Mouse (Mus musculus) bone marrow, adult 2 months (tissue): Measurements from ENCODE around the gene Marveld1. TPM values are rescaled to one million over a fixed set of nuclear protein-coding genes. Genes with fewer than 3 reads are reported as not detected.

Source experiments
- H3K27ac ChIP-seq: fragments of 200-500 bp; 2 replicates; pipeline ENCODE4 v1.5.1; 2012; ENCODE audit warnings: low read depth, mild to moderate bottlenecking, control low read depth, inconsistent platforms, low read length; ENCODE audit not compliant: control insufficient read depth, poor library complexity, insufficient read depth
- H3K4me1 ChIP-seq: fragments of 200-500 bp; 2 replicates; pipeline ENCODE4 v1.6.1; 2011; ENCODE audit warnings: low read length; ENCODE audit not compliant: control insufficient read depth, insufficient read depth
- H3K4me3 ChIP-seq: fragments of 200-500 bp; replicated peaks from 2 replicates; pipeline ENCODE3; 2011; ENCODE audit warnings: mild to moderate bottlenecking, low read depth, low read length, control low read depth; ENCODE audit not compliant: control insufficient read depth
- CTCF ChIP-seq: fragments of 200-500 bp; IDR thresholded peaks from 2 replicates; pipeline ENCODE4 v1.5.1; 2011; ENCODE audit warnings: low read length, control low read depth; ENCODE audit not compliant: control insufficient read depth, insufficient read depth
- POLR2A ChIP-seq: fragments of 200-500 bp; IDR thresholded peaks from 2 replicates; pipeline ENCODE4 v1.6.1; 2011; ENCODE audit warnings: low read depth, mild to moderate bottlenecking, control low read depth, low read length, borderline replicate concordance; ENCODE audit not compliant: control insufficient read depth
- WGBS: fragments of 180-500 bp; shearing (Covaris S2); methylation state at CpG from one replicate; pipeline ENCODE4 v1.1.7; 2018; 5-methylcytosine and 5-hydroxymethylcytosine counted together
- polyA plus RNA-seq: library from polyadenylated mRNA; stranded (reverse); fragments of >200 nt; gene quantifications from 2 replicates; pipeline ENCODE4 v1.2.4, GENCODE M21; 2011; ENCODE audit warnings: low replicate concordance; ENCODE audit not compliant: missing spikeins, insufficient read depth, insufficient read length

Gene Marveld1
- polyA plus RNA-seq, 1 experiment, result 16.9 TPM

- 78% methylated on average over 11 of the region's 11 CpGs for WGBS
- no peak overlapping the region for H3K27ac ChIP-seq
- TF ChIP-seq POLR2A (no peak), CTCF (no peak)
- no peaks in the 10 kb centered on the region for H3K4me1 ChIP-seq
- no peak overlapping the region for H3K4me3 ChIP-seq
These were observed 21.5 kb upstream of the Marveld1 start for GRCm38 (mm10) chr19:42125501-42126218.

- no peaks in the 10 kb centered on the region for H3K4me1 ChIP-seq
- TF ChIP-seq POLR2A (no peak), CTCF (no peak)
- no peak overlapping the region for H3K27ac ChIP-seq
- WGBS, result 81% methylated on average over 6 of the region's 6 CpGs
- H3K4me3 ChIP-seq, result no peak overlapping the region
These were observed 21.0 kb upstream of the Marveld1 start for GRCm38 (mm10) chr19:42126219-42126605.

GRCm38 (mm10) chr19:42127024-42127423 lies 20.2 kb upstream of the Marveld1 start:
- Histone ChIP-seq H3K4me3 (no peak overlapping the region), H3K27ac (no peak overlapping the region), H3K4me1 (no peaks in the 10 kb centered on the region)
- no peak for TF ChIP-seq CTCF
- no peak for TF ChIP-seq POLR2A
- 84% methylated on average over 5 of the region's 5 CpGs for WGBS

- WGBS, result 9% methylated on average over 23 of the region's 23 CpGs
These were observed 19.0 kb upstream of the Marveld1 start for GRCm38 (mm10) chr19:42128052-42128740.

GRCm38 (mm10) chr19:42128787-42129508 lies 18.3 kb upstream of the Marveld1 start, which contains the start of gene Avpi1:
Gene Avpi1, minus strand, starts transcription at chr19:42129059.
- Histone ChIP-seq H3K4me3 (peak within 1 kb of the TSS; percentile 59), H3K27ac (peak within 1 kb of the TSS; percentile 49), H3K4me1 (no peaks in the 10 kb centered on the region)
- TF ChIP-seq POLR2A (peak; percentile 31; the same call in 1 of the 2 replicates), CTCF (no peak)
- WGBS, result under 1% methylated on average over 54 of the region's 54 CpGs

More at GRCm38 (mm10) chr19:42128052-42128740, 19.0 kb upstream of the Marveld1 start:
- H3K4me3 ChIP-seq, result peak overlapping the region; percentile 59
- no peak for TF ChIP-seq CTCF
- no peak for TF ChIP-seq POLR2A
- H3K27ac ChIP-seq, result no peak overlapping the region; the same call in 1 of the 2 replicates
- no peaks in the 10 kb centered on the region for H3K4me1 ChIP-seq

GRCm38 (mm10) chr19:42129509-42130293 lies 17.5 kb upstream of the Marveld1 start:
- Histone ChIP-seq H3K4me3 (no peak overlapping the region), H3K27ac (peak overlapping the region; percentile 49; the same call in 1 of the 2 replicates), H3K4me1 (no peaks in the 10 kb centered on the region)
- no peak for TF ChIP-seq CTCF
- TF ChIP-seq POLR2A, result no peak
- 13% methylated on average over 14 of the region's 14 CpGs for WGBS

- Histone ChIP-seq H3K27ac (peak overlapping the region; percentile 26; the same call in 1 of the 2 replicates), H3K4me1 (no peaks in the 10 kb centered on the region), H3K4me3 (no peak overlapping the region)
- 46% methylated on average over 3 of the region's 3 CpGs for WGBS
- no peak for TF ChIP-seq CTCF
- no peak for TF ChIP-seq POLR2A
These were observed 16.9 kb upstream of the Marveld1 start for GRCm38 (mm10) chr19:42130294-42130606.
